Mouse (Mus musculus) midbrain, embryonic 15.5 days (tissue): ENCODE measurements around the gene Mllt10. TPM values are rescaled to one million over a fixed set of nuclear protein-coding genes. Genes with fewer than 3 reads are reported as not detected.

Experiments
- ATAC-seq: fragments of 200-750 bp; cut with Nextera tagmentation; replicated peaks from 2 replicates; pipeline ENCODE4 v1.8.0; 2017; ENCODE audit warnings: moderate TSS enrichment
- H3K27ac ChIP-seq: fragments of 300-500 bp; sonication (generic); 2 replicates; pipeline ENCODE4 v1.5.1; 2015; ENCODE audit warnings: mild to moderate bottlenecking, inconsistent platforms
- H3K27me3 ChIP-seq: fragments of 300-500 bp; sonication (generic); replicated peaks from 2 replicates; pipeline ENCODE4 v1.6.1; 2015; ENCODE audit warnings: inconsistent platforms
- H3K36me3 ChIP-seq: fragments of 300-500 bp; sonication (generic); replicated peaks from 2 replicates; pipeline ENCODE4 v1.6.1; 2015; ENCODE audit warnings: inconsistent platforms
- H3K4me1 ChIP-seq: fragments of 300-500 bp; sonication (generic); 2 replicates; pipeline ENCODE4 v1.6.1; 2015; ENCODE audit warnings: inconsistent platforms
- H3K4me2 ChIP-seq: fragments of 300-500 bp; sonication (generic); 2 replicates; pipeline ENCODE4 v1.6.1; 2015; ENCODE audit warnings: inconsistent platforms, mild to moderate bottlenecking, moderate library complexity
- H3K4me3 ChIP-seq: fragments of 300-500 bp; sonication (generic); 2 replicates; pipeline ENCODE4 v1.5.1; 2015; ENCODE audit warnings: mild to moderate bottlenecking, inconsistent platforms
- H3K9ac ChIP-seq: fragments of 300-500 bp; sonication (generic); 2 replicates; pipeline ENCODE4 v1.6.1; 2015; ENCODE audit warnings: mild to moderate bottlenecking, inconsistent platforms
- H3K9me3 ChIP-seq: fragments of 300-500 bp; sonication (generic); 2 replicates; pipeline ENCODE4 v1.6.1; 2016; ENCODE audit warnings: inconsistent platforms
- WGBS: fragments of 180-500 bp; shearing (Covaris S2); methylation state at CpG from one replicate; pipeline ENCODE4 v1.1.7; 2015; ENCODE audit warnings: mixed read lengths; 5-methylcytosine and 5-hydroxymethylcytosine counted together
- polyA plus RNA-seq: library from polyadenylated mRNA; unstranded; fragments of >200 nt; fragmentation: Nextera tagmentation; extraction: Ambion mirVana; gene quantifications from 2 replicates; pipeline ENCODE4 v1.2.1, GENCODE M21; 2015

Mllt10 gene
- polyA plus RNA-seq, 1 experiment from 2014 or later, result 49.9 TPM

DNA sequence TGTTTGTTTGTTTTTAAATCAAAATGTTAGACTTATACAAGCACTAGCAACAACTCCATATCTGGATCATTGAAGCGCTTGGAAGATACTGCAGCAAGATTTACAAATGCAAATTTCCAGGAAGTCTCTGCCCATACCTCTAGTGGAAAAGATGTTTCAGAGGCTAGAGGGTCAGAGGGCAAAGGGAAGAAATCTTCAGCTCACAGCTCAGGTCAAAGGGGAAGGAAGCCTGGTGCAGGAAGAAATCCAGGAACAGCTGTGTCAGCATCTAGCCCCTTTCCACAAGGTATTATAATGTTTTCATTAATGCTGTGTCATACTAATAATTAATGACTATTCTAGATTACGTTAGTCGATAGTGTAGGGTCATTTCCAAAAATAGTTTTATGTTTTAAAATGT, 104.4 kb downstream of the Mllt10 start:
- H3K4me1 ChIP-seq, result no peaks in the 10 kb centered on the region
- H3K27ac ChIP-seq, result no peak overlapping the region
- WGBS, result 89% methylated on average over 3 of the region's 3 CpGs
- H3K27me3 ChIP-seq, result no peaks in the 10 kb centered on the region
- peaks cover 9% of the 10 kb centered on the region; the same call in 1 of the 2 replicates for H3K36me3 ChIP-seq
- H3K4me3 ChIP-seq, result no peak overlapping the region
- ATAC-seq, result no peak
- H3K9ac ChIP-seq, result no peak overlapping the region
- no peaks in the 10 kb centered on the region for H3K9me3 ChIP-seq
- no peak overlapping the region for H3K4me2 ChIP-seq

DNA sequence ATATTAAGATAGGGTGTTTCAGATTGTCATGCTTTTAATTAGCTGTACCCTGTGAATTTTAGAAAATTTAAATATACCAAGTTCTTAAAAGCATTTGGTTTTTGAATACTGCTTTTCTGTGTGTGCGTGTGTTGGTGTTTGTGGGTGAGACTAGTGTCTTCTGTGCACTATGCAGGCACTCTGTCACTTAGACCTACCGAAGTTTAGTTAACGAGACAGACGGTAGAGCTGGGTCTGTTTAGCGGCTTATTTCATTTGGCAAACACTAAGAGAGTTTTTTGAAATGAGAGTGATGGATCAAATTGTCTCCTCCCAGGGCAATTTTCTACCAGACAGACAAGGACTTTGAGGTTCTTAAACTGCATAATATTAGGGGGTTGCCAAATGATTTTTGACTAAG, 106.0 kb downstream of the Mllt10 start:
- 0 out of 2 replicates have a peak, but pooled peaks cover 3% of the 10 kb centered on the region for H3K4me1 ChIP-seq
- H3K27ac ChIP-seq, result no peak overlapping the region
- no peak overlapping the region for H3K9ac ChIP-seq
- peaks cover 9% of the 10 kb centered on the region; the same call in 1 of the 2 replicates for H3K36me3 ChIP-seq
- no peak overlapping the region for H3K4me2 ChIP-seq
- no peak for ATAC-seq
- 76% methylated on average over 5 of the region's 5 CpGs for WGBS
- no peak overlapping the region for H3K4me3 ChIP-seq
- H3K27me3 ChIP-seq, result no peaks in the 10 kb centered on the region
- no peaks in the 10 kb centered on the region for H3K9me3 ChIP-seq

DNA sequence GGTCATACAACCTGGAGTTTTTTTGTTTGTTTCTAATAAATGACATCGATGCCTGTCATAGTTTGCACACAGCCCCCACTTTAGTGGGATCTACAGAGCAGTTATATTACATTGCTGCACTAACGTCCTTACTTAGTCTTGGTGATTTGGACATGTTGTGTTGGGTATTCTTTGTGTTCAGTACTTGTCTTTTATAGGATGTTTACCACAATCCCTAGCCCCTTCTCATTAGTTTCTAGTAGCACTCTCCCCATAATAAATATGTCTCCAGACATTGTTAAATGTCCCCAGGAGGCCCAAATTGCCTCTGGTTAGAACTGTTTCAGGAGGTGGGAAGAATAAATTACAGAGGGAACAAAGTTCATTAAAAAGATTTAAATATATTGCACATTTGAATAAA, 110.5 kb downstream of the Mllt10 start:
- Histone ChIP-seq H3K36me3 (peaks cover 6% of the 10 kb centered on the region; the same call in 1 of the 2 replicates), H3K4me2 (no peak overlapping the region), H3K4me1 (0 out of 2 replicates have a peak, but pooled peaks cover 3% of the 10 kb centered on the region), H3K27me3 (no peaks in the 10 kb centered on the region), H3K4me3 (no peak overlapping the region), H3K27ac (no peak overlapping the region), H3K9ac (no peak overlapping the region), H3K9me3 (no peaks in the 10 kb centered on the region)
- WGBS, result 79% methylated on average over 2 of the region's 2 CpGs
- ATAC-seq, result no peak

DNA sequence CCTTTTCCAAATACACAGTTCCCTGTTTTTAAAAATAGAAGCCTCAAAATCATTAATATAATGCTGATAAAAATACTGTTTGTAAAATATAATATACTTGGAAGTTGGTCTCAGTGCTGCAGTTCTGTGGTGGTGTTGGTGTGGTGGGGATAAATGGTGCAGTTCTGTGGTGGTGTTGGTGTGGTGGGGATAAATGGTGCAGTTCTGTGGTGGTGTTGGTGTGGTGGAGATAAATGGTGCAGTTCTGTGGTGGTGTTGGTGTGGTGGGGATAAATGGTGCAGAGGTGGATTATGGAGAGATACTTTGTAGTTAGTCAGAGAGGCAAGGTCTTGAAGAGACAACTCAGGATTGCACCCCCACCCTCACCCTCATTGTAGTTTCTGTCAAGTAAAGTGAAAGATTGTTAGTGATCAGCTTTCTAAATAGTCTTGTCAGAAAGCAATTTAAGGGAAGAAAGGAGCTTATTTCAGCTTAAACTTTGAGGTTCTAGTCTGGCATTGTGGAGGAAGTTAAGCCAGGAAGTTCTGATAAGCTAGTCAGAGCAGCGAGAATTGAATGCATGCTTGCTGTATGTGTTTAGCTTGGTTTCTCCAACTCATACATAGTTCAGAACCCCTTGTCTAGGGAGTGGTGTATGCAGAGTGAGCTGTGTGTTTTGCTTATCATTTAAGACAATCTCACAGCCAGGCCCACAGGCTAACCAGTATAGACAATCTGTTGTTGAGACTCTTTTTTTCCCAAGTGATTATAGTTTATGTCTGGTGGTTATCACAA, 114.3 kb downstream of the Mllt10 start:
- no peak overlapping the region for H3K4me2 ChIP-seq
- H3K27me3 ChIP-seq, result no peaks in the 10 kb centered on the region
- H3K4me3 ChIP-seq, result no peak overlapping the region
- no peak overlapping the region for H3K27ac ChIP-seq
- ATAC-seq, result no peak
- no peaks in the 10 kb centered on the region; the same call in 1 of the 2 replicates for H3K36me3 ChIP-seq
- H3K9ac ChIP-seq, result no peak overlapping the region
- WGBS, result 72% methylated on average over 1 of the region's 1 CpGs
- 0 out of 2 replicates have a peak, but pooled peaks cover 3% of the 10 kb centered on the region for H3K4me1 ChIP-seq
- H3K9me3 ChIP-seq, result no peaks in the 10 kb centered on the region

DNA sequence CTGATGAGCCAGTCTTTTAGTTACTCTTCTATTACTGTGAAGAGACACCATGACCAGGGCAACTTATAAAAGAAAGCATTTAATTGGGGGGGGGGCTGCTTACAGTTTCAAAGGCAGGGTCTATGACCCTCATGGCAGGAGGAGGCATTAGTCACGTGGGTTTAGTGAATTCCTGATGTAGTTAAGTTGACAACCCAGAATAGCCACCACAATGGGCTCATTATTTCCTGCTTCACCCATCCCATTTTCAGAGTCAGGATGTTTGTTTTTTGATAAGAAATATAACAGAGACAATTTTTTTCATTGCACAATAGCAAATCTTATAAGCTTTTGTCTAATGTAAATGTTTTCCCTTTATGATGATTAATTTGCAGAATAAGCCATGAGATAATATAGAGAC, 120.2 kb downstream of the Mllt10 start:
- H3K36me3 ChIP-seq, result peaks cover 4% of the 10 kb centered on the region; the same call in 1 of the 2 replicates
- no peaks in the 10 kb centered on the region for H3K27me3 ChIP-seq
- no peak overlapping the region for H3K27ac ChIP-seq
- H3K9me3 ChIP-seq, result no peaks in the 10 kb centered on the region
- ATAC-seq, result no peak
- no peaks in the 10 kb centered on the region for H3K4me1 ChIP-seq
- H3K4me2 ChIP-seq, result no peak overlapping the region
- no peak overlapping the region for H3K4me3 ChIP-seq
- 44% methylated on average over 1 of the region's 1 CpGs for WGBS
- no peak overlapping the region for H3K9ac ChIP-seq

DNA sequence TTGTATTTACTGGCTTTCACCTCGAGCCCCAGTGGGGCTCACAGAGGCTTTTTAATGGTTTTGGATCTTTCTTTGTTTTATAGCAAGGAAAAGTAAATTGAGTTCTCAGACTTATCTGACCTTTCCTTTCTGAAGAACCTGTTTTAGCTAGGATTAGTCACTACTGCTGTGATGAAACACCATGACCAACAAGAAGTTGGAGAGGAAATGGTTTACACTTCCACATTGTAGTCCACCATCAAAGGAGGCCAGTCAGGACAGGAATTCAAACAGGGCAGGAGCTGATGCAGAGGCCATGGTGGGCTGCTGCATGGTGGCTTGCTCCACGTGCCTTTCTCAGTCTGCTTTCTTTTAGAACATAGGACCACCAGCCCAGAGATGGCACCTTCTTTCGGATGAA, 121.2 kb downstream of the Mllt10 start:
- H3K9me3 ChIP-seq, result no peaks in the 10 kb centered on the region
- no peaks in the 10 kb centered on the region for H3K4me1 ChIP-seq
- no peak overlapping the region for H3K4me3 ChIP-seq
- 90% methylated on average over 3 of the region's 3 CpGs for WGBS
- no peak overlapping the region for H3K9ac ChIP-seq
- no peak overlapping the region for H3K4me2 ChIP-seq
- H3K27ac ChIP-seq, result no peak overlapping the region
- H3K27me3 ChIP-seq, result no peaks in the 10 kb centered on the region
- ATAC-seq, result no peak
- peaks cover 4% of the 10 kb centered on the region; the same call in 1 of the 2 replicates for H3K36me3 ChIP-seq

DNA sequence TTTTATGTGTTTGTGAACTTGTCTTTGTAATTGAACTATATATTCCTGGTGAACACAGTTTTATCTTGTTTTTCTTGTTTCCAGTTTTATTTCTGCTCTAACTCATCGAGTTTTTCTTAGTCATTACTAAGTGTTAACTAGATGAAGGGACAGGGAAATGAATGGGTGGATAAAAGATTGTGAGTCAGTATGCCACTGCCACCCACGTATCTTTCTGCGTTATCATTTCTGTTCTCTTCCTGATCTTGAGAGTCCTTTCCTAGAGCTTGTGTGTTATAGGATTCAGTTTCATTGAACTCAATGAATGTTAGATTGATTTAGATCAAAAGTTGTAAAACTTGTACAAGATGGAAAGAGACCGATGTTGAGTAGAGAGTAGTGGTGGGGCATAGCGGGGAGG, 125.3 kb downstream of the Mllt10 start:
- no peak overlapping the region for H3K4me2 ChIP-seq
- WGBS, result 96% methylated on average over 5 of the region's 5 CpGs
- no peak overlapping the region for H3K27ac ChIP-seq
- no peak overlapping the region for H3K9ac ChIP-seq
- H3K4me1 ChIP-seq, result no peaks in the 10 kb centered on the region
- ATAC-seq, result no peak
- no peak overlapping the region for H3K4me3 ChIP-seq
- 0 out of 2 replicates have a peak, but pooled peaks cover 4% of the 10 kb centered on the region for H3K36me3 ChIP-seq
- H3K27me3 ChIP-seq, result no peaks in the 10 kb centered on the region
- no peaks in the 10 kb centered on the region for H3K9me3 ChIP-seq

DNA sequence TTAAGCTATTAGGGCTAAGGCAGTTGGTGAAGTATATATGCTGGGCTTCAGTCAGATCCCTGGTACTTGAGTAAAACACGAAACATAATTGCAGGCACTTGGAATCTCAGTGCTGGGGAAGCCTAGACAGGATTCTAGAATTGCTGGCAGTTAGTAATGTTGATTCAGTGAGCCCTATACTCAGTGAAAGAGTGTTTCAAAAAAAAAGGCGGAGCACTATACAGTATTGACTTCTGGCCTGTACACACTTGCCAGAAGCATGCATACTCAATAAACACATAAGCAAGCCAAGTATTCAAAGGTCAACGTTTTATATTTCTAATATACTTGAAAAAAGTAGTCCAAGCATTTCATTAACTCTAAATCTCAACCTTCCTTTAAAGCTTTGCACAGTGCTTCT, 126.6 kb downstream of the Mllt10 start:
- H3K27me3 ChIP-seq, result no peaks in the 10 kb centered on the region
- 0 out of 2 replicates have a peak, but pooled peaks cover 2% of the 10 kb centered on the region for H3K36me3 ChIP-seq
- no peak overlapping the region for H3K9ac ChIP-seq
- H3K4me2 ChIP-seq, result no peak overlapping the region
- H3K4me3 ChIP-seq, result no peak overlapping the region
- H3K27ac ChIP-seq, result no peak overlapping the region
- ATAC-seq, result no peak
- no peaks in the 10 kb centered on the region for H3K4me1 ChIP-seq
- 94% methylated on average over 3 of the region's 3 CpGs for WGBS
- no peaks in the 10 kb centered on the region for H3K9me3 ChIP-seq

DNA sequence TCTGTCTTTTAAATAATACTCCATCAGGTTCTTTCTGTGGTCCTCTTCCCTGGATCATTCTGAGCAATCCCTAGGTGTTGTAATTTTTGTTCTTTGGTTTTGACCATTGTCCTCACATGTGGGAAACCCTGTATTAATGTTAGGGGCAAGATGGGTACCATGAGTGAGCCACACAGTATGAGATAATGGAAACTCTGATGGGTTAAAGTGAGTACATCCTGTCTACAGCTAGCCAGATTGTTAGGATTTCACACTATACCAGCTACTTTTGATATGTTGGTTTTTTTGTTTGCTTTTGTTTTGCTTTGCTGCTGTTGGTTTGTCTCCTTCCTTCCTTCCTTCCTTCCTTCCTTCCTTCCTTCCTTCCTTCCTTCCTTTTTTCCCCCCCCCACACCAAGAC, 128.0 kb downstream of the Mllt10 start:
- no peaks in the 10 kb centered on the region for H3K27me3 ChIP-seq
- no peak overlapping the region for H3K9ac ChIP-seq
- no peaks in the 10 kb centered on the region for H3K4me1 ChIP-seq
- no peak overlapping the region for H3K27ac ChIP-seq
- no peak for ATAC-seq
- peaks cover 3% of the 10 kb centered on the region; the same call in 1 of the 2 replicates for H3K36me3 ChIP-seq
- no peak overlapping the region for H3K4me2 ChIP-seq
- no peaks in the 10 kb centered on the region for H3K9me3 ChIP-seq
- H3K4me3 ChIP-seq, result no peak overlapping the region

DNA sequence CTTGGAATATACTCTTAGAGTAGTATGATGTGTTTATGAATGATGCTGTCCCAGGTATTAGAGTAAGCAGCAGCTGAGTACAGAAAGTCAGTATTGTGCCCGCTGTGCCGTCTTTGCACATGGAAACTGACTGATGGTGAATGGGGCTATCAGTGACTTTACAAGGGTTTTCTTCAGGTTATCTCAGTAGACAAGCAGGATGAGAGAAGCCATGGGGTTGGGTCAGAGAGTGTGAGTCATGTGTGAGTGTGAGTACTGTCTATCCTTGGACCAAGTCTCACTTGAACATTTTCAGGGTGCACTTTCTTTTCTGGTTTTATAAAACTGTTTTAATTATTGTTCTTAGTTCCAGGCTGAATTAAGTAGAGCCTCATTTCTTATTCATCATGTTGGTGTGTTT, 133.3 kb downstream of the Mllt10 start:
- Histone ChIP-seq H3K27me3 (no peaks in the 10 kb centered on the region), H3K9me3 (no peaks in the 10 kb centered on the region), H3K27ac (no peak overlapping the region), H3K4me1 (no peaks in the 10 kb centered on the region), H3K4me2 (no peak overlapping the region), H3K4me3 (no peak overlapping the region), H3K9ac (no peak overlapping the region), H3K36me3 (peaks cover 8% of the 10 kb centered on the region; the same call in 1 of the 2 replicates)
- 88% methylated on average over 2 of the region's 2 CpGs for WGBS
- no peak for ATAC-seq

DNA sequence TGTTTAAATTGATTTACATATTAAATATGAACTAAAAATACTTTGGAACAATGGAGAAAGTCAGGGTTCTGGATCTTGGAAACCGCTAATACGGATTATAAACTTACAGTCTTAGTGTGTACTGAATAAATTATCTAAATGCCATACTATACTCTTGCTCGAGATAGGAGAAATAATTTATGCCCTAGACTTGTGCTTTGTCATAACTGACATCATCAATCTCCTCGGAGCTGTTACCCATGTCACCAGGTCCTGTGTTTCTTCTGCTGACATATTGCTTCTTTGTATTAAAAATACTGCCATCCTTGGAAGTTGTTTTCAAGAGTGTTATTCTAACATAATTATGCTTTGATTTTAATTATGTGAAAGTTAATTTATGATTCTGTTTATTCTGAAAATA, 140.2 kb downstream of the Mllt10 start:
- Histone ChIP-seq H3K9ac (no peak overlapping the region), H3K4me2 (no peak overlapping the region), H3K27me3 (no peaks in the 10 kb centered on the region), H3K4me3 (no peak overlapping the region), H3K36me3 (peaks cover 4% of the 10 kb centered on the region; the same call in 1 of the 2 replicates), H3K27ac (no peak overlapping the region), H3K4me1 (no peaks in the 10 kb centered on the region), H3K9me3 (no peaks in the 10 kb centered on the region)
- no peak for ATAC-seq
- WGBS, result 89% methylated on average over 4 of the region's 4 CpGs

DNA sequence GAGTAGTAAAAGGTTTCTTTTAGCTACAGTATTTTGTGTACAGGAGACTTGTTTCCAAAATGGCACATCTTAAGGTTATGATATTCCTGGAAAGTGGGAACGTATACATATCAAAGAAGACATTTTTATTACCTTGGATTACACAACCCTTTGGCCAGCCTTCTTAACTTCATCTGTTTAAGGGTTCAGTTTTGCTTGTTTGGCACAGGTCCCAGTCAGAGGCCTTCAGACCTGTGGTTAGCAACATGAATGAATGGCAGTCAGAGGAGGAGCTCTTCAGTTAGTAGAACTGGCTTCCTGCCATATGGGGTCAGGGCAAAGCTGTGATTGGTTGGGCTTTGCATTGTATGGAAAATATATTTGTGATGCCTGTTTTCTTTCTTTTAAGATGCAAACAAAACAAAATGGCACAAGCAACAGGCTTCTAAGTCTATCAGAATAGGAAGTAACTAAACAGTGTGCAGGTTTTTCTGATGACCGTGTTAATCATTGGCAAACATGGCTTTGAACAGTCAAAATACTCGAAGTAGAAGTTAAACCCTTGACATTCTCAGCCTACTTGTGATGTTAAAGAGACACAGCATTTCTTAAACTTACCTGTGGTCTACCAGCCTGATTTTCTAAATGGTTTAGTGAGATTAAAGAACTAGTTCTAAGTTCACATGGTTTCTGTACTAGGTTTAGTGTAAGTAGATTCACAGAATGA, 140.8 kb downstream of the Mllt10 start:
- H3K4me1 ChIP-seq, result no peaks in the 10 kb centered on the region
- no peak overlapping the region for H3K4me3 ChIP-seq
- H3K27ac ChIP-seq, result no peak overlapping the region
- H3K4me2 ChIP-seq, result no peak overlapping the region
- no peaks in the 10 kb centered on the region for H3K27me3 ChIP-seq
- WGBS, result 74% methylated on average over 3 of the region's 3 CpGs
- ATAC-seq, result no peak
- no peaks in the 10 kb centered on the region for H3K9me3 ChIP-seq
- H3K9ac ChIP-seq, result no peak overlapping the region
- peaks cover 4% of the 10 kb centered on the region; the same call in 1 of the 2 replicates for H3K36me3 ChIP-seq
